Mouse (Mus musculus): ENCODE data around the gene Mab21l1.

Gene Mab21l1

DNA sequence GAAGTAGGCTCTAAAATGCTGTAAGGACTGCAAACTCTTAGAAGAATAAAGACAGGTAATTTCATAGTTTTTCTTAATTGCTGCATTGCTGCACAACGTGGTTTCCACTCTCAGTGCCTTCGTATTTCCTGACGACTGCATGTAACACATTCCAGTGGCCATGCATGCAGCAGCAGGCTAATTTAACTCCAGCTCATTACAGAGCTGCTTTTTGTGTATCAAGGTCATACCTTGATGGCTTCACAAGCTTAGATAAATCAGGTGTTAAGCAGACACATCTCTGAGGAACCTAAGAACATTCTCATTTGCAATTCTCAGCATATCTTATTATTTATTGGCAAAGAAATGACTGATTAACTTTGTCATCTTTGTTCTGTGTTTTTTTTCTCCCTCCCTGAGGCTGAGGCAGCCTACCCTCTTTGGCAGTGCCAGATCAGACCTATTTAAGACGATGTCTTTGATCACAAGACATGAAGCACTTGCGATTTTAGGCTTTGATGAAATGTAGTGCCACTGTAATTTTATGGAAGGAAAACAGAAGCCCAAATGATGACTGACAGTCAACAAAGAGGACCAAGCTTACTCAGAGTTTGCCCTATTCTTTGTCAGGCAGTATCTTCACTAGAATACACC is 32.8 kb downstream of the Mab21l1 start:
- no peak for DNase-seq (ENCODE audit: extremely low spot score, low spot score)

DNA sequence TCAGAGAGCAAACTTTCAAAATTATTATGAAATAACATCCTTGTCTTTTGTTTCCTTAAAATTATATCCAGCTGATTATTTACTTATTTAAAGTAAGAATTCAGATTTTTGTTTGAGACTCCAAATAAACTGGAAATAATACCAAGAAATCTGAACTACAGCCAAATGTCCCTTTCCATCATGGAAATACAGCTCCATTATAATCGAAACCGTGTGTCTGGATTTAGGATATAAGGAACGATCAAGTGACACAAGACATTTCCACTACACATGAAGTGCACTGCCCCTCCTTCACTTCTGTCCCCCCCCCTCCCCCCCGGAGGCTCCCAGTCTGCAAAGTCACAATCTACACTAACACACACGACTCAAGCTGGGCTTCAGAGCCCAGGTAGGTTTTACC is 33.8 kb downstream of the Mab21l1 start:
- no peak for DNase-seq (ENCODE audit: extremely low spot score, low spot score)

DNA sequence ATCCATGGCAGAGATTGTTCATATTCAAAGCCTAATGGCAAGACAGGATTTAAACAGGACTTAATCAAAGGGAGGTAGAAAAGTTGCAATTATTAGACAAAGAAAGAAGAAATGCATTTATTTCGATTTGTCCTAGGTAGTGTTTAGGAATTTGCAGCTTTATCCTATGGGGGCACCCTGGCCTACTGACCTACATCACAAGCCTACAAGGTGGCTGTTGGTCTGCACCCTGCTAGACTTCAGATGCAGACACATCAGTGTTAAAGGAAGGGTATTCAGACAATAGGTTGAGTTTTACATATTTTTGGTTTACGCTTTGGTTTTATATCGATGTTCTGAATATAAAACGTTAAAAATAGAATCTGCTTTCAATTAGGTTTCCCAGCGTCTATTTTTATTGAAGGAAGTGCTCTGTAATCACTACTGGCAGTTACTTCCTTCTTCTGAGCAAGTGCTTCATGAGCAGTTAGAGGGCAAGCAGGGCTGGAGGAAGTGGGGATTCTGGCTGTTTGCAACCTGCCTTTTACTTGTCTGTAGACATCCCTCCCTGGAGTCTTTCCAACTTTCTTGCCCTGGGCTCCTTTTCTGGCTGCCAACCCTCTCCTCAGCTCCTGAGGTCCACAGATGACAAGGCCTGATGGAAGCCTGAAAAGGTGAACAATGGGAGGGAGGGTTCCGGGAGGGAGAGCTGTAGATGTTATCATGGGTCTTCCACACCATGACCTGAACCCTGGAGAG is 34.5 kb downstream of the Mab21l1 start:
- DNase-seq (ENCODE audit: extremely low spot score, low spot score): no peak

DNA sequence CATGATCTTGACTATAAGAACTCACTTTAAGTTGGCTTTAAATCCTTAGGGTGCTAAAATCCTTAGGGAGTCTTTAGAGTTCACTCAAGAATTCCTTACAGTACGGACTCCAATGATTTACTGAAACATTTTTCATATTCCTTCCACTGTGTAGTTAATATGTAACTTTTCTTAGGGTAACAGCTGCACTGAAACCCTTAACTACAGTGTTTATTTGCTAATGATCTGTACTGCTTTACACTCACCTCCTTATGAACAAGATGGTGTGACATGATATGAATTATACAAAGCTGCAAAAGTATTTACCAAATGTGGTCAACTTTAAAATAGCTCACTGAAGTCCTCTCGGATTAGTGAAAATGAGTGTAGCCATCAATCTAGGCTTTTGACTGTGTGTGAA is 35.8 kb downstream of the Mab21l1 start:
- no peak for DNase-seq (ENCODE audit: extremely low spot score, low spot score)

DNA sequence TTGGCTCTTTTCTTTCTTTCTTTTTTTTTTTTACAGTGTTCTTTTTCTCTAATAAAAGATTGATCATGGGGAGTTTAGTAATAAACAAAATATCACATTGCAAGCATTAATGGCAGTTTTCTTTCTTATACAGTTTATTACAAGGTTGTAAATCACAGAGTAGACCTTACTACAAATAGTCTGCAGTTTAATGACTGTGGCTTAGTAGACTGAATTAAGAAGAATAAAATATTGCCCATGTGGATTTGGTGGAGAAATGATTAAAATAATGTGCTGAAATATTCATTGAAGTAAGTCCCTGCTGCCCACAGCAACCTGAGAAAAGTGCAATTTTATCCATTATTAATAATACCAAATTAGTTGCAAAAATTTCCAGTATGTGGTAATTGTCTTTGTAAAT is 37.3 kb downstream of the Mab21l1 start:
- DNase-seq (ENCODE audit: extremely low spot score, low spot score): no peak

DNA sequence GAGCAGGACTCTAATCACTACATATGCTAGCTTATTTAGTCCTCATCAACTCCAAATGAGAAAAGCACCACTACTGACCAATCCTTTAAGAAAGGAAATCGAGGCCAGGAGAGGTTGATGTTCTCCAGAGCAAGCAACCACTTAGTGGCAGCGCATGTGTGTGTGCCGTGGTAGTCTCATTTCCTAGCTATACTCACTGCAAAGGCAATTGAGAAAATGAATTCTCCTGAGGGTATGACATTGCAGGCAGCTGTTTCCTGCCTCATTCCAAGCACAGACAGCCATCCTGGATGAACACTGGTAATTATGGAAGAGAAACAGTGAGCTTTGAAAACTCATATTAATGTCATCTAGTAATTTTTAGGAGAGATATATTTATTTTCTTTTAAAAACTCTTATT is 42.6 kb downstream of the Mab21l1 start:
- no peak for DNase-seq (ENCODE audit: extremely low spot score, low spot score)

DNA sequence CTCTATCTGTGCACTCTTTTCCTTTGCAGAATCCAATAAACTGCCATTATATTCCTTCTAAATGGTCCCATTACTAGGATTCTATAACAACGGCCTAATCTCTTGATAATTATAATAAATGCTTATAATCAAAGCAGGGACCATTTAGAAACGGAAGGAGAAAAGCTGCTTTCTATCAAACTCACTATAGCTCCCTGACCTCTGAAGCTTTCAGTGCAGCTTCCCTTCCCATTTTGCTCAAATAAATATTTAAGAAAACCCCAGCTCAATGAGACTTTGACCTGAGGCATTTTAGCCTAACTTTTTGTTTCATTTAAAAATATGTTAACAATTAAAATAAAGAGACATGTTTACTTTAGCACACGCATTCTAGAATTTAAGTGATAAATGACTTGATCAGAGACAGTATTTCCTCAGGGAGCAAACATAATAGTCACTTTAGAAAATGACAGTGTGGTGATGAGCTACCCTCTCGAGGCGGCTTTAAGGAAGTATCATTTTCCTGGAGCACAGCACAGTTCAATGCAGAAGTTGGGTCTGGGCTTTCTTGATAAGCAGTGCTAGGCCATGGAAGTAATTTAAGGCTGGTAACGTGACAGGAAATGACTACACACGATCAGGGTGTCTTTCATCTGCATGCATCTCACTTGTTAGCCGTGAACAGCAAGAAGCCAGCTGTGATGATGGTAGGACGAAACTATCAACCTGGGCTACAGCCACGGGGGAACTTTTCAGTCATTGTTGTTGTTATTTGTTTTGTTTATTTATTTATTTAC is 46.4 kb downstream of the Mab21l1 start:
- DNase-seq (ENCODE audit: extremely low spot score, low spot score): no peak

DNA sequence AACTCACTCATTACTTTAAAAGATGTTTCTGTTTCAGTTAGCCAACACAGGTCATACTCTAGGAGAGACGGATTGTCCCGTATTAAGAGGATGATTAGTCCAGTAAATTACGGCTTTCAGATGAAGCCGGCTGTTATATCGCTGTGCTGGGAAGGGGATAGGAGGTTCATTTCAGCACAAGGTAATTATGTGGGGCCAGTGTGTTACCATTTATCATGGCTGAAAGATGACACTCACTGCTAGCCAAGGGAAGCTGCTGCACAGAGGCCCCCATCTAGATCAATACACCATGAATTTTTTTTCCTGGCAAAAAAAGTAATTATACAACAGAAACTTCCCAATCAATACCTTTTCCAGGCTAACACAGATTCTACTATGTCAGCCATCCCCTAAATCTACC is 47.9 kb downstream of the Mab21l1 start:
- DNase-seq (ENCODE audit: extremely low spot score, low spot score): no peak
